Mouse (Mus musculus) thymus, postnatal 25 days (tissue): ENCODE data around the gene Pde6d.
"Not testable (repeated sequence)": the region's sequence is repeated elsewhere in the genome, so short reads cannot be mapped to it uniquely, and the experiment has no call there.

ENCODE experiments used
- DNase-seq: peaks from one replicate; pipeline ENCODE4 v3.0.0; 2022

The Pde6d gene

DNA sequence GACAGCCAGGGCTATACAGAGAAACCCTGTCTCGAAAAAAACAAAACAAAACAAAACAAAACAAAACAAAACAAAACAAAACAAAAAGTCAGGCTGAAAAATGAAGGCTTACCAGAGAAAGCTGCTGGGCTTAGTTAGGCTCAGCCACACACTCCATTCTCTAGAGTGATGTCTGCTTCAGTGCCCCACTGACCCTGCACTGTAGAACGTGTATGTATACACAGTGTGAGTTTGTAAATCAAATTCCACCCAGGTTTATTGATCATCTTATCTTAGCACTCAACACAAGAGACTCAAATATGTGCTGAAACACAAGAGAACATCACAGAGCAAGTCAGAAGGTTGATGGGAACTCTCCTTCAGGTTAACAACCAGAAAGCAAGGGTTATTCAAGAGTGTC lies 14.0 kb downstream of the Pde6d start:
- no peak for DNase-seq

DNA sequence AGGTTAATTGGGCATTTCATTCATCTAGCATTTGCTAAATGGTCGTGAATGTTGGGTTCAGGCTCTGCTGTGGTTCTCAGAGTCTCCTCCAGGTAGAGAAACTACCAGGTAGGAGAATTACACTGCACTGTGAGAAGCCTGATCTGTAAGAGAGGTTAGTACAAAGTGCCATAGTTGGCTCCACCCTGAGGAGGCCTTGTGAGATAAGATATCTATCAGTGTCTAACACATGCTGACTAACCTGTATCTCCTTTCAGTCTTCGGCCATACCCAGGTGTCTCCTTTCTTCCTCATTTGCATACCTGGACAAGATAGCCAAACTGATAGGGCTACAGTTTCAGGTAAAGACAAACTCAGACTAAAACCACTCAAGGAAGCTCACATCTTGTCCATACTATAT lies 19.8 kb downstream of the Pde6d start:
- no peak for DNase-seq

DNA sequence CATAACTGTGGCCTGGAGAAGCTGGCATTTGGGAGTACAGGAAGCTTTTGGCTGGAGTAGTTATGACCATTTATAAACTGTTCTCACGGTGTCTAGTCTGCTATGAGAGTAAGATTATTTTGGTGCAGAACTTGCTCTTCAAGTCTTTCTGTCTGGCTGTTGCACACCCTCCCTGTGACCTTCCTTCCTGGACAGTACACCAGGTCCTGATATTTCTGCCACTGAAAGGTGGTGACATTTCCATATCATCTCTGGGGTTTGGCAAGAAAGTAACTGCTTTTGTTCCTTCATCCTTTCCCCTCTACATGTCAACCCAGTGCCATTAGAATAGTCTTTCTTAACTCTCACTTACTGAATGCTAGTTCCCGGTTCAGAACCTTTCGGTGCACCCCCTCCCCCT lies 23.2 kb downstream of the Pde6d start:
- DNase-seq, result no peak

DNA sequence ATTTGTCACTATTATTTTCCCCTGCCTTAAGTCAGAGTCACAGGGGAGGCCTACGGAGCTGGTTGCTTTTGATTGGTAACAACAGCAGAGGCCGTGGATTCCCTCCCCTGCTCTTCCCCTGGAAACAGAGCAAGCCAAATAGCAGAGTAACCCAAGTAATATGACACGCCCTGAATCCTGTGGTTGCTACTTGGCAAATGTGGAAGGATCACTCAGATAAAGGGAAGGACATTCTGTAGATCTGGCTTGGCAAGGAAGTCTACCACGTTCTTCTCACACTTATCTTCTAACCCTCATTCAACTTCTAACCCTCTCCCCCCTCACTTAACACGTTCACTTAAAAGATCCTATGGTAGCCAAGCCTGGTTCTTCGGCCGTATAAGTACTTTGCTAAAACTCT lies 24.6 kb downstream of the Pde6d start:
- DNase-seq, result no peak

DNA sequence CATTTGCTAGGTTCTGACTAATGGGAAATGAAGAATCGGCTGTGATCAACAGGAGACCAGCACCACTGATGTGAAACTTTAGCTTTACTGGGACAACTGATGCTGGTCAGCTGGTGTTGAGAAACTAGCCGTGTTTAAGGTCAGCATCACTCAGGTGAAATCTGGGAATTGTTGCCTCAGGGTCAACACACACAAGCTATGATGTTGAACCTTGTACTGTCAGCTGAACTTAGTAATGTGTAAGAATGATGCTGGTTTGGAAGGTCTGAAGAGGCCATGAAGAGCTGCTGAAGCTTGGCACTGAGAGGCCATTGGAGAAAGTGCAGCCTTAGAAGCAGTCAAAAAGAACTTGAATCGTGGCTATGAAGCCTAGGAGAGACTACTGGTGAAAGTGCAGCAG lies 26.8 kb downstream of the Pde6d start:
- no peak for DNase-seq

DNA sequence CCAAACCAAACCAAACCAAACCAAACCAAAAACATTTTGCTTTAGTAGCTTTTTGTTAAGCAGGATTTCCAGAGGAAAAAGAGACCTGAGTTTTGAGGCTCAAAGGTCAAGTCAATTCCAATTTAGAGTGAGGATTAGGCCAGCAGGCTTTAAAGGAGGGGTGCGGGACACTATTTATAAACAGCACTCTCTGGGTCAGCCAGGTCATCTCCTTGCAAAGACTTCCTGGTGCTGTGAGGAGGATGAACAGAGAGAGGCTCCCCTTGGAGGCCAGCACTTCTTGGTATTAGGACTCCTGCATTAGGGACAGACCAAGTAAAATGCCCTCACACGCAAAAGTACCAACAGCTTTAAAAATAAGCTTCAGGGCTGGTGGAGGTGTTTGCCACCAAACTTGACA lies 30.6 kb downstream of the Pde6d start:
- DNase-seq, result no peak

DNA sequence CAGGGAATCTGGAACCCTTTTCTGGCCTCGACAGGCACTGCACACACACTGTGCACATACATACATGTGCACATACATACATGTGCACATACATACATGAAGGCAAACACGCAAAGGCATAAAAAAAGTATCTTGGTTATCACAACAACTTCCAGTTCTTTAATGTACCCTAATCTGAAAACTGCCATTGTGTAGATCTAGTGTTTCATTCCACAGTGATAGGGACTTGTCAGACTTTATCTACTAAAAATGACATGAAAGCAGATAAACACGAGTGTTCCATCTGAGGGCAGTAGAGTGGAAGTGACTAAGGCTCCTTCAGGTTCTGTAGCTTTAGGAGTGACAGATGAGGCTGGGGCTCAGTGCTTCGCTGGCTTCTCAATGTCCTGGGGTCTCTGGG lies 31.1 kb downstream of the Pde6d start:
- no peak for DNase-seq

DNA sequence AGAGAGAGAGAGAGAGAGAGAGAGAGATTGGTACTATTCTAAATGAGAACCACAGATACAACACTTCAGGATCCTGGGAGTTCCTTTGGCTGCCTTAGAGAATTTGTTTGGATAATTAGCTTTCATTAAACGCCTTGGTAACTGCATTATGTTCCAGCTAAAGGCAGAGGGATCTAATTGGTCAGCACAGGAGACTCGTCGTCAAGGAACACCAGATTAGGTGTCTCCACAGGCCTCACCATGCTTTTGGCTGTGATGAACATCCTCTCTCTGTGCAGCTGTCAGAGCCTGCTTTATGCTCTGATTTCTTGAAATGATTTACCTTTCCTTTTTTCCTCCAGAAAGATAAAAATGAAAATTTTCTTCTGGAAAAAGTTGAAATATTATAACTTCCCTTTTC lies 35.6 kb downstream of the Pde6d start:
- no peak for DNase-seq

DNA sequence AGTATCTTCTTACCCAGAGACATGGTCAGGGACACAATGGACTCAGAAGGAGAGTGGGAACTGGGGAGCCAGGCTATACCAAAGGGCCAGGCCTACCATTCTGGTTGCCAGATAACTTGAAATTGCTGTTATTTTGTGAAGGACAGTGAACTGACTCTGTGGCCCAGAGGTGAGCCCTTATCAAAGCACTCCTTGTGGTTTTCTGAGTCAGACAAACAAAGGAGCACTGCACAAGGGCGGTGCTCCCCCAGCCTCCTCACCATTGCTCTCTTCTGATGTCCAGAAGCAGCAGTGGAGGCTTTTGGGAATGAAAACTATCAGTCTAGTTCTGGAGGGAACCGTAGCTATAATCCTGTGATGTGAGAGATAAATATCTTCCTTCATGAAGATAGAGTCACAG lies 39.8 kb downstream of the Pde6d start:
- no peak for DNase-seq

DNA sequence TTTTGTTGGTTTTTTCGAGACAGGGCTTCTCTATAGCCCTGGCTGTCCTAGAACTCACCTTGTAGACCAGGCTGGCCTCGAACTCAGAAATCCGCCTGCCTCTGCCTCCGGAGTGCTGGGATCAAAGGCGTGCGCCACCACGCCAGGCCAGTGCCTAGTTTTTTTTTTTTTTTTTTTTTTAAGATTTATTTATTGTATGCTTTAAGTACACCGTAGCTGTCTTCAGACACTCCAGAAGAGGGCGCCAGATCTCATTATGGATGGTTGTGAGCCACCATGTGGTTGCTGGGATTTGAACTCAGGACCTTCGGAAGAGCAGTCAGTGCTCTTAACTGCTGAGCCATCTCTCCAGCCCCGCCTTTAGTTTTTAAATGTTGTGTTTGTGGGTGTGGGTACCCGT lies 42.8 kb downstream of the Pde6d start:
- not testable (repeated sequence) for DNase-seq

DNA sequence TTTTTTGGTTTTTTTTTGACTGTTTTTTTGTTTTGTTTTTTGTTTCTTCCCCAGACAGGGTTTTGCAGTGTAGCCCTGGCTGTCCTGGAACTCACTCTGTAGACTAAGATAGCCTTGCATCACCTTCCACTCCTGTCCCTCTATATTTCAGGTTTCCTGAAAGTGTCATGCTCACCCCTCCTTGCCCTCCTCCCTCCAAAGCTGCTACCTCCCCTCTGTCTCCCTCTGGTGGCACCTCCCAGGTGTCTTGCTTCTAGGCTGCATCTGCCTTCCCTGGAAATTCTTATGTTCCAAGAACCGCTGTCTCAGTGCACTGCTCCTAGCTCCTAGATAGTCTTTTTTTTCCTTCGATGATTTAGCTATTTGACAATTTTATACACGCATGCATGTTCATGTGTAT lies 44.0 kb downstream of the Pde6d start:
- peak; percentile 45 for DNase-seq

DNA sequence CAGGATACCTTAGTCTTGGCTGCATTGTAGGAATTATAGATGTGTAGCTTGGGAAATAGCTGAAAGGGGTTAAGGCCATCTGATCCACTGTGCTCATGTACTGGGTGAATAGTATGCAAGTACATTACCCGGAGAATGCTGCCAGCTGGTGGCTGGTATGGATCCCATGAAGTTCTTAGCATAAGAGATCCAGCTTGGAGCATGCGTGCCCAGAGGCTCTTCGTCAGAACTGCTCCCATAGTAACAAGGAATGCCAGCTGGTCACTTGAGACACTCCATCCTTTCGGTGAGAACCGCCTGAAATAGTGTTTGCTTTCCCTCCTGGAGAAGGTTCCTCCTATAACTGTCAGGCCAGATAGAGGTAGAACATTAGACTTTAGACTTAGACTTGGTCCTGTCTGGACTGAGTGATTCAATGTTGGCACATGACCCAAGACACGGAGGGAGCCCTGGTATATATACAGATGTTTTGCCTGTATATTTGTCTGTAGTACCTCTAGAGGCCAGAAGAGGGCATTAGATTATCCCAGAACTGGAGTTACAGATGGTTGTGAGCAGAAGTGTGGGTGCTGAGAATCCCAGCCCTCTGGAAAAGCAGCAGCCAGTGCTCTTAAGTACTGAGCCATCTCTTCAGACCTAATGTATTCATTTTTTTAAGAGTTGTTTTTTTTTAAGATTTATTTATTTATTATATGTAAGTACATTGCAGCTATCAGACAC lies 48.9 kb downstream of the Pde6d start:
- DNase-seq, result no peak

DNA sequence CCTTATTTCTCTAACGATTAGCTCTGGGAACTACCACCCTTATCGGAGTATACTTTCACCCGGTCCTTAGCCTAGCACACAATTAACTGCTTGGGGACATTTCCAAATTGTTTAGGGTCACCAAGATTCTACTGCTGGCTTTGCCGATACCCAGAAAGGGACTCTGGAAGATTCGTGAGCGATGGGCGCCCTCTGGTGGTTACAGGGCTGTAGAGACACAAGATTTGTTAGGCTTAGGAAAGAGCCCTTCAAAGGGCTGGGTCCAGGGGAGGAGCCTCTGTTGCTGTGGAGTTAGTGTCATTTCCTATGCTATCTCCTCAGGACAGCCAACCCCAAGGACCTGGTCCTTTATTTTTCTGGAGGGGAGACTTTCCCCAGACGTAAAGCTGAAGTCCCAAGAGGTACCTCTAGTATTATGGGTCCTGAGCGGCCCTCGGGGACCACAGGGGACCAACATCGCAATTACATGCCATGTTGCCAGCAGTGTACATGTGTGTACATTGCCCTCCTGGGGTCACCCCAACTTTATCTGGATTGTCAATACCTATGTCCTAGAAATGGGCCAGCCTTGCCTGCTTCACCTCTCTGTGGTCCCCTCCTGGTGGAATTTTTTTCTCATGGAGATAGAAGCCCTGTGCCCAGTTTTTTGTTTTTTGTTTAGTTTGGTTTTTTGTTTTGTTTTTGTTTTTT lies 49.9 kb downstream of the Pde6d start:
- DNase-seq, result peak; percentile 96

DNA sequence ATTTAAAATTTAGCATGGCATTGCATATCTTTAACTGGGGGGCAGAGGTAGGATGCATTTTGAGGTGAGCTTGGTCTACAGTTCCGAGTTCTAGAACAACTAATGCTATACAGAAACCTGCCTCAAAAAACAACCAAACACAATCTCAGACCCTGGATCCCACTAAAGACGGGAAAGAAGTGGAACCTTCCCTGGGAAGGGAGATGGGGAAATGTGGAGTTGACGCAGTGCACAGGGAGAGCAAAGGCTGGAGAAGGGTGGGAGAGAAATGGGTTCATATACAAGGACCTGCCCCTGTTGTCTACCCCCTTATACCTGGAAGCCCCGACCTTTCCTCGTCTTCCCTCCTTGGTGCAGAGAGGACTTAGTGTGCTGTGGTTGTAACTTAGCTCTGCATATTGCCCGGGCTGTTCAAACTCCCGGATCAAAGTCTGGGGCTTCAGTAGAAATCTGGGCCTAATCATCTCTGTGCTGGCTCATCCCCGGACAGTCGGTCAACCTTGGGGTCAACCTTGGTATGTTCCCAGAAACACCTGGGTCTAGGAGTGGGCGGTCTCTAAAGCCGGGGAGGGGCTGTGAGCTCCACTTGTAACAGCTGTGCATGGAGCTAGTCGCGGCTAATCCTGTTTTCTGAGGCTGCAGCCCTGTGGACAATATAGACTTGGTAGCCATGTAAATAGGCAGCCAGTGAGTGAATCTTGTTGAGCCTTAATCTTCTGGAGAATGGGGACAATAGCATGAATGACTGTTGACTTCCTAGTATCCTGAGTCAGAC lies 50.7 kb downstream of the Pde6d start:
- no peak for DNase-seq

DNA sequence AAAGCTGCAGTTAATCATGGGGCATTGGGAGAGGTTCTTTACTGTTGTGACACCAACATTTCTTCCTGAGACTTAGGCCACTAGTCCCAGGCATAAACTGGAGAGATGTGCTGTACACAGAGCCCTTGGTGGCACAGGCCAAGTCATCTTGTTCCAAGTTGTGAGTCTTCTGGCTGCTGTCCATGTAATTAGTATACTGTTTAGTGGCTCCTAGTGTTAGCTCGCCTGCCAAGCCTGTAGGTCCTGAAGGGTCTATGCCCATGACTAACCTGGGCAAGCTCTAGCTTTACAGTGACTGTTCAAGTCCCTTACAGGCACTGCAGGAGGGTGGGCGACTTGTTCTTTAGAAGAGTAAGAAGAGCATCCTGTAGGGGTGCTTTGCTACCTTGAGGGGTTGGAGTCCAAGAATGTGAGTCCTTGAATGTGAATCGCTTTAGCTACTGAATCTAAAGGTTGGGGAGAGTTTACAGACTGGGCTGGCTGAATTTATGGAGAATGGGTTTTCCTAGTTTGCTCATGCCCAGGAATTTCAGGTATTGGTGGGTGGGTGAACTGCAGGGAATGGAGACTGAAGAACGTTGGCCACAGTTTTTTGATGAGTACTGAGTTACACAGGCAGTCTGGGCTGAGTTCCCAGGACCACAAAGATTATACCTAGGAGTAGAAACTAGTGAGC lies 51.4 kb downstream of the Pde6d start:
- DNase-seq, result no peak

DNA sequence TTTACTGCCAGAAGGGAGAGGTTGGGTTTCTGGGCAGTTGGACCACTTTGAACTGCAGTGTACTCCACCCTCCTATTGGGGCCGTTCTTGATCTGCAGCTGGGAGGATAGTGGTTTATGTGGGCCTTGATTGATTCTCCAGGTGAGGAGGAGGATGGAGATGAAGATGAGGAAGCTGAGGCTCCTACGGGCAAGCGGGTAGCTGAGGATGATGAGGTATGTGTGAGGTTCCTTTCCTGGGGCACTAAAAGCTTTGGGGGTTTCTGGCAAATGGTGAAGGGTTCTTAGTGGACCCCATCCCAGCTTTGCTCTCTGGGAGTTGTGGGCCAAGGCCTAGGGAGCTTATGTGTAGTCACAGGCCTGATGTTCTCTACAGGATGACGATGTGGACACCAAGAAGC lies 52.8 kb downstream of the Pde6d start:
- no peak for DNase-seq

DNA sequence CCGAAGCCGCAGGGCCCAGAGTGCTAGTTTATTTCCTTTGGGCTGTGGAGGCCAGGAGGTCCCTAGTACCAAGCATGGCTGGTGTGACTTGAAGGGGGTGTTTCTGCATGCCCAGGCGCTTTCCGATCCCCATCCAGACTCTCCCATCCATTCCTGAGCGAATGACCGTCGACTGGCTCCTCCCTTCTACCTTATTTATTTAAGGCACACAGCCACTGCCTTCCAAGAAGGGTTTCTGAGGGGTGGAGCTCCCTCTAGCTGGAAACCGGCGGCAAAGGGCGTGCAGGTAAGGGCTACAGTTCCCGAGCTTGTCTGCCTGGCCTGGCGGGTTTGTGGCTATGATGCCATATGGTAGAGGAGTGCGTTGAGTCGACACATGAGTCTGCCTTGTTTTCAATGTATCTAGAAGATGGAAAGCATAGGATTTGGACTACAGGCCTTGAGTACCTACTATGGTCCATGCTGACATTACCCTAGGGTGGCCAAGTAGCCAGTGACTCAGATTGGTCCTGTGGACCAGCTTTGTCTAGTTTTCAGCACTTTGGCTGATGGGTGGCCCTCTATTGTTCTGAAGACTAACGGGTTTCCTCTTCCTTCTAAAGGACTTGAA lies 53.8 kb downstream of the Pde6d start:
- peak; percentile 67 for DNase-seq

DNA sequence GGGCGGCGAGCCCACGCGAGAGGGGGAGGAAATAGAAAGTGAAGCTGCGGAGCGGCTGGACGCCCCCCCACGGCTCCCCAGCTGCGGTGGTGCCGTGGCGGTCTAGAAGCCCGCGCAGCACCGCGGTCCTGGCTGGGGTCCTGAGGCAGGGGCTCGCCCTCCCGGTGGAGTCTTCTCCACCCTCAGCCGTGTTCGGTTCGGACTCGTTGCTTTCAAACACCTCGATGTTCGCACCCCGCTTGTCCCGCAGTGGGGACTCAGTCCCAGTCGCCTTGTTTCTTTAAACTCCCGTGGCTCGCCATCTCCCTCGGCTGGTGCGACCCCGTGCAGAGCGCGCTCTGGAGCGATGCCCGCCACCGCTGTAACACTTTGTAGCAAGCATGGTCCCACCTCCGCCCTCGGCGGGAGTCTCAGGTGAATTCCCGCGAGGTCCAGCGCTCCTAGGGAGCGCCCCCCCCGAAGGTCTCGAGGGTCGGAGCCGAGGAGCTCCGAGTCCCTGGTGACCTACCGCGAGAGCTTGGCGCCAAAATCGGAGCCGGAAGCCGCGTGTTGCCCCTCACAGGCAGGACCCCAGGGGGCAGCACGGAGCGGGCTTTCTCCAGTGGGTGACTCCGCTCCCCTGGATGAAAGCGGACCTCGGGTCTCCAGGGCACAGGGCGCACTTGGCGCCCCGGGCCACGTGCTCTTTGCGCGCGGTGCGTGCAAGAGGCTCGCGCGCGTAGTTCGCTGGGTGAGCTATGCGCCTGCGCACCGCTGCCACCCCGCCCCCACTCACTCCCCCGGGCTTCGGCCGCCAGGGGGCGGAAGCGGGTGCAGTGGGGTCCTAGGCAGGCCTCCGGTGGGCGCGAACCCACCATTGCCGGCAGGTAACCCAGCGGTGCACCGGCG lies 54.6 kb downstream of the Pde6d start:
- DNase-seq, result peak; percentile 97

DNA sequence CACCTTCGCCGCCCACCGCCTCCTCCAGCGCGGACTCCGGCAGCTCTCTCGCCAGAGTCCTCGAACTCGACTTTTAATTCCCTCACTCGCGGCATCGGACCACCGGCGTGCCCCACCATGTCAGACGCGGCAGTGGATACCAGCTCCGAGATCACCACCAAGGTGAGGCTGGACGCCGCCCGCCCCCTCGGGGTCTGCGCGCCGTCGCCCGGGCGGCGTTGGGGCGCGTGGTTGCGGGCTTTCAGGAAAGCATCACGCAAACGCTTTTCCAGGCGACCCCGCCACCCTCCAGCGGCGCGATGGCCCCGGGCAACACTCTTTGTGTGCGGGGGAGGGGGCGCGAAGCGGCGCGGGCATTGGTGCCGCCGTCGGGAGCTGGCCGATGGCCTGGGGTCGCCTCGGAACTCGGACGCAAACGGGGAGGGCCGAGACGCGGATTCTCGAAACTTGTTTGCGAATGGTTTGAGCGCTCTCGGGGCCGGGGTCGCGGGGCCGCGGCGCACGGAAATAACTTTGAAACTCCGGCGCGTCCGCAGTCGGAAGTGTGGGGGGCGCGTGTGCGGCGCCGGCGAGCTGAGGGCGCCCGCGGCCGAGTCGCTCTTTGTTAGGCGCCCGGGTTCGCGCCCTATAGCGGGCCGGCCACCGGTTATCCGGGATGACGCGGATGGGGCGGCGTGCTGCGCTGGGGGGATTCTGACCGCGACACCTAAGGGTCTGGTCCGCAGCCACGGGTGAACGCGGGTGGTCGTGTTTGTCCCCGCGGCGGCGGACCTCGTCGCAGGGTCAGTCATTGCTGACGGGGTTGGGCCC lies 55.4 kb downstream of the Pde6d start:
- DNase-seq, result peak; percentile 70

DNA sequence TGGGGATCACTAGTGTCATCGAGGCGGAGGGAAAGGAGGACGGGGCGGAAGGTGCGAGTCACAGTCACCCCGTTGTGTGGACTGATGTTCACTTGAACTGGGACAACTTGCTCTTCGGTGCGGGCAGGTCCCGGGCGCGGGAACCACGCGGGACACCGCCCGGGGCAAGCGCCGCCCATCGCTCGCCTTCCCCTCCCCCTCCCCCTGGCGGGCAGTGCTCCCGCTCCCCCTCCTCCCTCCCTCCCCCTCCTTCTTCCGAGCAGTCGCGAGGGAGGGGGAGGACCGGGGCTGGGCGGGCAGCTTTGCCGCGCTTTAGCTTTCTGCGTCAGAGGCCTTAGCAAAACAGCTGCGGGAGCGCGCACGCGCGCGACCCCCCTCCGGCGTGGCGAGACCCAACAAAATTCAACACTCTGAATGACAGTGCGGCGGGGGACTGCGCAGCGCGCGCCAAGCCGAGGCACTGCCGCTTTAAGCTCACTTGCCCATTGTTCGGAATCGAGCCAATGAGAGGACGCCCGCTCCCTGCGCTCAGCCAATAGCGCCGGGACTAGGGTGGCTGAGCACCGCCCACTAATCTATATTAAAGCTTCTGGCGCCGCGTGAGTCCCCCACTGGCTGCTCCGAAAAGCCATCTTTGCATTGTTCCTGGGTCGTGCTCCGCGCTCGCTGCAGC lies 56.2 kb downstream of the Pde6d start, which contains the start of gene Ptma:
Ptma (plus strand) TSS at position 611 of the 673 bp plus-strand sequence.
- DNase-seq, result peak; percentile 98
